Comparison of ENCODE assay signal across 10 mouse cellular contexts in the genomic region with DNA sequence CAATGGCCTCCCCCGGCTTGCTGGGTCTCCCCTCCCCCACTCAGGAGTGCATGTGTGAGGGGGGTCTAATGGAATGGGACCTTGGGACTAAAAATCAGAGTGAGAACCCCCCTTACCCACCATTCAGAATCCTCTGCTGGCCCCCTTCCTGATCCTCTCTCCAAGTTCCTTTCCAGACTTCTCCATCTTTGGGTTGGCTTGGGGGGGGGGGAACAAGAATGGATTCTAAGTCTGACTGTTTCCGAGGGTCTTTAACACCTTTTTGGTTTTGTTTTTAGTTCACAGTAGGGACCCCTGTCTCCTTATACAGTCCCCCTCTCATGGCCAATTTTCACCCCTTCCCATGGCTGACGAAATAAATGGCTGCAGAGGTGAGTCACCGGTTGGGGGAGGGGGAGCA. TPM values are rescaled to one million over a fixed set of nuclear protein-coding genes. Genes with fewer than 3 reads are reported as not detected.
DNase-seq lines count a peak whose midpoint lies in the region; ATAC-seq and TF ChIP-seq lines count a peak whose summit lies in the region.
"Had no signal": no experiment of that assay in that cellular context is flagged by ENCODE, and none has a peak within 500 bp of the region (broad histone marks: within the 10 kb centered on the region; RNA-seq: fewer than 3 reads in every experiment).

A gene (plus strand): TSS at position 301 of the 400 bp plus-strand sequence.

- no peak within 1 kb of the TSS for H3K4me3 ChIP-seq in intestine, embryonic 14.5 days (ENCODE audit: low read depth, low read length)
- no peak within 1 kb of the TSS for H3K4me3 ChIP-seq in intestine, embryonic 16.5 days (ENCODE audit: low read length)
- peak within 1 kb of the TSS; percentile 6 to 43; a peak in 3 of 4 replicates for H3K4me3 ChIP-seq in ES-E14 (ENCODE audit: insufficient read depth in 1 of 2, low read depth in 1 of 2, low read length in 2 of 2, poor library complexity in 1 of 2, severe bottlenecking in 1 of 2)
- peak within 1 kb of the TSS; percentile 36 for H3K4me3 ChIP-seq in forebrain, embryonic 16.5 days (replicated peaks; ENCODE audit: low read length)

- DNase-seq in intestine, embryonic 14.5 days (ENCODE audit: low spot score): no peak
- DNase-seq in ES-E14 (ENCODE audit: low read depth, low spot score): no peak
- no peak for DNase-seq in left cerebral cortex, postnatal 25 days (ENCODE audit: low spot score in 2 of 2)
- DNase-seq in ovary, adult 18-20 months (ENCODE audit: low spot score): no peak
- DNase-seq in heart, adult 9 months (ENCODE audit: low spot score in 2 of 2): no peak
- DNase-seq: kidney, postnatal 36 days; spleen, adult 18-20 months had no signal

- peaks cover 71% of the 10 kb centered on the region for H3K27me3 ChIP-seq in intestine, embryonic 14.5 days (replicated peaks; ENCODE audit: control insufficient read depth, insufficient read depth, low read length)
- H3K27me3 ChIP-seq in intestine, embryonic 16.5 days (replicated peaks; ENCODE audit: control insufficient read depth, insufficient read depth, low read length): peaks cover 56% of the 10 kb centered on the region
- H3K27me3 ChIP-seq in forebrain, embryonic 16.5 days (replicated peaks; ENCODE audit: control insufficient read depth, insufficient read depth, low read length): peaks cover 57% of the 10 kb centered on the region

- intact Hi-C loops in left cerebral cortex, postnatal 25 days (cut with DNase I): no loop called here

- ATAC-seq in intestine, embryonic 14.5 days (replicated peaks; ENCODE audit: low FRiP score, low TSS enrichment, low read depth): no peak
- ATAC-seq in intestine, embryonic 16.5 days: no peak
- no peak for ATAC-seq in forebrain, embryonic 16.5 days
- ATAC-seq in megakaryocyte progenitor cell, adult 5-6 weeks (replicated peaks; ENCODE audit: poor library complexity): no peak

- no peaks in the 10 kb centered on the region for H3K9me3 ChIP-seq in intestine, embryonic 14.5 days (ENCODE audit: control insufficient read depth, low read length)
- no peaks in the 10 kb centered on the region for H3K9me3 ChIP-seq in intestine, embryonic 16.5 days (ENCODE audit: control insufficient read depth, low read length)
- no peaks in the 10 kb centered on the region for H3K9me3 ChIP-seq in ES-E14 (ENCODE audit: control insufficient read depth, insufficient read depth, low read depth, low read length)
- H3K9me3 ChIP-seq in forebrain, embryonic 16.5 days (ENCODE audit: control insufficient read depth, low read length): no peaks in the 10 kb centered on the region

- H3K36me3 ChIP-seq in intestine, embryonic 14.5 days (ENCODE audit: control insufficient read depth, insufficient read depth, low read length): no peaks in the 10 kb centered on the region
- no peaks in the 10 kb centered on the region for H3K36me3 ChIP-seq in intestine, embryonic 16.5 days (ENCODE audit: control insufficient read depth, insufficient read depth, low read length)
- H3K36me3 ChIP-seq in ES-E14 (ENCODE audit: control insufficient read depth, insufficient read depth, low read length, poor library complexity, severe bottlenecking): no peaks in the 10 kb centered on the region
- H3K36me3 ChIP-seq in forebrain, embryonic 16.5 days (ENCODE audit: control insufficient read depth, insufficient read depth): no peaks in the 10 kb centered on the region

- H3K4me1 ChIP-seq in intestine, embryonic 14.5 days (replicated peaks; ENCODE audit: control insufficient read depth, insufficient read depth, low read length): peaks cover 8% of the 10 kb centered on the region; the same call in 1 of the 2 replicates
- H3K4me1 ChIP-seq in intestine, embryonic 16.5 days (ENCODE audit: control insufficient read depth, insufficient read depth, low read length): peaks cover 15% of the 10 kb centered on the region
- H3K4me1 ChIP-seq in ES-E14 (ENCODE audit: control insufficient read depth in 2 of 2, insufficient read depth in 2 of 2, low read length in 2 of 2, poor library complexity in 1 of 2): peaks cover 2 to 17% of the 10 kb centered on the region in 2 experiments; a peak in 1 of 4 replicates
- peaks cover 27% of the 10 kb centered on the region for H3K4me1 ChIP-seq in forebrain, embryonic 16.5 days (replicated peaks; ENCODE audit: control insufficient read depth, insufficient read depth, low read length)

- in situ Hi-C loops in ES-E14 (cut with MboI; ENCODE audit: low sequenced_read_pairs in 2 of 2, unreplicated experiment in 2 of 2): no loop called here

- no peak within 1 kb of the TSS for H3K9ac ChIP-seq in intestine, embryonic 14.5 days (ENCODE audit: low read length)
- no peak within 1 kb of the TSS for H3K9ac ChIP-seq in intestine, embryonic 16.5 days (ENCODE audit: low read depth, low read length)
- no peak within 1 kb of the TSS for H3K9ac ChIP-seq in ES-E14 (ENCODE audit: insufficient read depth, low read depth, low read length, poor library complexity, severe bottlenecking)
- 0 out of 2 replicates have a peak within 1 kb of the TSS, but pooled peaks have one; percentile 25 for H3K9ac ChIP-seq in forebrain, embryonic 16.5 days (replicated peaks; ENCODE audit: low read depth, low read length)

- H3K27ac ChIP-seq in intestine, embryonic 14.5 days (ENCODE audit: low read depth): no peak within 1 kb of the TSS
- H3K27ac ChIP-seq in intestine, embryonic 16.5 days (ENCODE audit: low read length): no peak within 1 kb of the TSS
- no peak within 1 kb of the TSS for H3K27ac ChIP-seq in ES-E14 (ENCODE audit: insufficient read depth, low read depth, low read length, poor library complexity, severe bottlenecking)
- no peak within 1 kb of the TSS for H3K27ac ChIP-seq in forebrain, embryonic 16.5 days (ENCODE audit: low read length)

- 0 out of 2 replicates have a peak within 1 kb of the TSS, but pooled peaks have one; percentile 3 for H3K4me2 ChIP-seq in intestine, embryonic 14.5 days (ENCODE audit: low read length)
- H3K4me2 ChIP-seq in intestine, embryonic 16.5 days (ENCODE audit: low read depth, low read length): no peak within 1 kb of the TSS
- peak within 1 kb of the TSS; percentile 52 for H3K4me2 ChIP-seq in forebrain, embryonic 16.5 days (ENCODE audit: low read length)

- 24% methylated on average over 4 of the region's 4 CpGs for WGBS in intestine, embryonic 14.5 days
- WGBS in intestine, embryonic 16.5 days: 21% methylated on average over 4 of the region's 4 CpGs
- 32% methylated on average over 4 of the region's 4 CpGs for WGBS in forebrain, embryonic 16.5 days

TF ChIP-seq in ES-E14, 5 proteins besides CTCF, POLR2A, EP300 and RAD21:
- no peak for TF ChIP-seq ZC3H11A (IDR thresholded peaks at IDR 0.05; ENCODE audit: borderline replicate concordance, low read depth, low read length)
- no peak for TF ChIP-seq HCFC1 (IDR thresholded peaks at IDR 0.05; ENCODE audit: borderline replicate concordance, insufficient read depth, low read length)
- TF ChIP-seq MAFK (IDR thresholded peaks at IDR 0.05; ENCODE audit: insufficient read depth, low read depth, low read length): no peak
- no peak for TF ChIP-seq CHD2 (IDR thresholded peaks at IDR 0.05; ENCODE audit: low read depth, low read length)
- no peak for TF ChIP-seq ZNF384 (IDR thresholded peaks at IDR 0.05; ENCODE audit: low read depth, low read length)

RNA-seq across cellular contexts. Expression of the gene that starts here (rescaled TPM):
- 0.36 and 0.53 TPM in 2 replicates for polyA plus RNA-seq in intestine, embryonic 14.5 days (2014; fragmentation: Nextera tagmentation; extraction: Ambion mirVana)
- 0.50 and 0.64 TPM in 2 replicates for polyA plus RNA-seq in intestine, embryonic 16.5 days (2015; fragmentation: Nextera tagmentation; extraction: Ambion mirVana)
- total RNA-seq in ES-E14 (2012; rRNA removed): 32.2 and 45.6 TPM in 2 replicates
- polyA plus RNA-seq in forebrain, embryonic 16.5 days (2015; fragmentation: Nextera tagmentation; extraction: Ambion mirVana): 3.9 and 4.3 TPM in 2 replicates
- 100 to 1,000 TPM; 392 to 396 TPM for total RNA-seq in left cerebral cortex, postnatal 25 days (2021)
- total RNA-seq in megakaryocyte progenitor cell, adult 5-6 weeks (2015): not detected in 2 replicates
- not detected in 2 replicates for total RNA-seq in megakaryocyte progenitor cell, adult 5-6 weeks (2017)

Comparison
In these comparisons a context has a peak if more than half of its experiments do, and no peak if none do; other contexts are left out.
1. RNA of the gene that starts here (total RNA-seq): 392 to 396 TPM in left cerebral cortex, postnatal 25 days and 32.2 to 45.6 TPM in ES-E14; not detected in megakaryocyte progenitor cell, adult 5-6 weeks; every median in the first group is over 10 times any median in the second.
2. H3K4me3 ChIP-seq: peak in ES-E14 (2 of 2) and forebrain, embryonic 16.5 days (single experiment); none in intestine, embryonic 14.5 days (single experiment) and intestine, embryonic 16.5 days (single experiment).